Mouse (Mus musculus): ENCODE results near the gene Apoc1.
"Not testable (repeated sequence)": the region's sequence is repeated elsewhere in the genome, so short reads cannot be mapped to it uniquely, and the experiment has no call there.

Apoc1 gene

GRCm38 (mm10) chr7:19705271-19705670, 12.8 kb upstream of the Apoc1 start:
- DNase-seq (ENCODE audit: low spot score), result no peak

- DNase-seq (ENCODE audit: low spot score), result no peak
Measured at GRCm38 (mm10) chr7:19704475-19704874, 12.0 kb upstream of the Apoc1 start.

- no peak for DNase-seq (ENCODE audit: low spot score)
Measured at GRCm38 (mm10) chr7:19702859-19703555, 10.5 kb upstream of the Apoc1 start.

- DNase-seq (ENCODE audit: low spot score), result peak; percentile 67
Measured at GRCm38 (mm10) chr7:19701069-19701761, 8.8 kb upstream of the Apoc1 start.

GRCm38 (mm10) chr7:19700299-19701068, 8.0 kb upstream of the Apoc1 start:
- DNase-seq (ENCODE audit: low spot score), result no peak

GRCm38 (mm10) chr7:19699827-19700148, 7.3 kb upstream of the Apoc1 start:
- DNase-seq (ENCODE audit: low spot score), result no peak

- DNase-seq (ENCODE audit: low spot score), result no peak
Measured at GRCm38 (mm10) chr7:19698907-19699826, 6.7 kb upstream of the Apoc1 start, which contains the start of gene Apoe. Gene Apoe, minus strand, starts transcription at chr7:19699188.

- DNase-seq (ENCODE audit: low spot score), result no peak
Measured at GRCm38 (mm10) chr7:19697949-19698906, 5.8 kb upstream of the Apoc1 start.

- no peak for DNase-seq (ENCODE audit: low spot score)
Measured at GRCm38 (mm10) chr7:19696336-19696873, 3.9 kb upstream of the Apoc1 start.

- DNase-seq (ENCODE audit: low spot score), result no peak
Measured at GRCm38 (mm10) chr7:19695881-19696280, 3.4 kb upstream of the Apoc1 start.

GRCm38 (mm10) chr7:19695213-19695594, 2.7 kb upstream of the Apoc1 start:
- no peak for DNase-seq (ENCODE audit: low spot score)

GRCm38 (mm10) chr7:19694336-19695212, 2.1 kb upstream of the Apoc1 start:
- DNase-seq (ENCODE audit: low spot score), result no peak

- no peak for DNase-seq (ENCODE audit: low spot score)
Measured at GRCm38 (mm10) chr7:19693421-19693820, 961 bp upstream of the Apoc1 start.

- DNase-seq (ENCODE audit: low spot score), result no peak
Measured at GRCm38 (mm10) chr7:19691434-19691833, 1.0 kb downstream of the Apoc1 start.

GRCm38 (mm10) chr7:19690845-19691244, 1.6 kb downstream of the Apoc1 start:
- no peak for DNase-seq (ENCODE audit: low spot score)

- no peak for DNase-seq (ENCODE audit: low spot score)
Measured at GRCm38 (mm10) chr7:19688611-19689010, 3.8 kb downstream of the Apoc1 start.

GRCm38 (mm10) chr7:19688101-19688500, 4.4 kb downstream of the Apoc1 start:
- no peak for DNase-seq (ENCODE audit: low spot score)

GRCm38 (mm10) chr7:19686927-19687583, 5.4 kb downstream of the Apoc1 start:
- not testable (repeated sequence) for DNase-seq (ENCODE audit: low spot score)

- no peak for DNase-seq (ENCODE audit: low spot score)
Measured at GRCm38 (mm10) chr7:19686521-19686920, 5.9 kb downstream of the Apoc1 start.
